Mouse (Mus musculus) embryonic stem cell, embryonic (primary cell): ENCODE data around the gene Dbf4.

Source experiments
- CTCF ChIA-PET, 4 experiments: fragments of 300-600 bp in 2 of 4; fragments of 350-600 bp in 2 of 4; sonication (Branson Sonifier 250); formaldehyde crosslinking; loops; one replicate each; lab custom pipeline; 2022; ENCODE audit warnings: inconsistent platforms in 2 of 4; lab: Charles Lee
- POLR2A ChIA-PET, 4 experiments: fragments of 300-600 bp in 2 of 4; fragments of 350-600 bp in 2 of 4; sonication (Branson Sonifier 250); formaldehyde crosslinking; loops; one replicate each; lab custom pipeline; 2022; ENCODE audit warnings: antibody characterized with exemption in 4 of 4, inconsistent platforms in 1 of 4; lab: Charles Lee

Gene Dbf4

GRCm38 (mm10) chr5:8374297-8374906 is 48.1 kb downstream of the Dbf4 start:
- ChIA-PET POLR2A (interaction anchor here in 1 of 4 experiments (1.0 kb wide), 1 partner anchor 20 kb away, joined by 4 read pairs; no protein-coding TSS in a partner anchor), CTCF (no interaction called here)

- POLR2A ChIA-PET, result interaction anchor here in 1 of 4 experiments (1.0 kb wide), 1 partner anchor 21 kb away, joined by 4 read pairs; no protein-coding TSS in a partner anchor
- CTCF ChIA-PET, result no interaction called here
Observed at GRCm38 (mm10) chr5:8373415-8373814, 49.1 kb downstream of the Dbf4 start.

GRCm38 (mm10) chr5:8368781-8369180 is 53.7 kb downstream of the Dbf4 start:
- POLR2A ChIA-PET, result interaction anchor here in 2 of 4 experiments (1.0 to 2.4 kb wide), 9 partner anchors 9 to 791 kb away, joined by 3 to 10 read pairs (median 7); partner anchors contain the start of genes Dbf4 (in 2 of the 2) and Slc25a40 (in 2 of the 2)

GRCm38 (mm10) chr5:8368328-8368692 is 54.2 kb downstream of the Dbf4 start:
- ChIA-PET POLR2A (interaction anchor here (0.6 to 2.7 kb wide), 23 partner anchors 9 to 792 kb away, joined by 3 to 11 read pairs (median 4); partner anchors contain the start of genes Dbf4 (in 2 of the 4), Slc25a40 (in 2 of the 4) and Tmem243 (in 1 of the 4)), CTCF (no interaction called here)

More at GRCm38 (mm10) chr5:8368781-8369180, 53.7 kb downstream of the Dbf4 start:
- CTCF ChIA-PET, result no interaction called here

GRCm38 (mm10) chr5:8367614-8368327 is 54.7 kb downstream of the Dbf4 start, which contains the start of gene Adam22:
Gene Adam22, minus strand, starts transcription at chr5:8368160.
- ChIA-PET POLR2A (interaction anchor here (0.6 to 2.7 kb wide), 34 partner anchors 8 to 792 kb away, joined by 3 to 11 read pairs (median 4); partner anchors contain the start of genes Dbf4 (in 2 of the 4), Slc25a40 (in 2 of the 4) and Tmem243 (in 1 of the 4)), CTCF (interaction anchor here (0.6 to 1.0 kb wide), 4 partner anchors 10 to 798 kb away, joined by 3 to 15 read pairs (median 6); partner anchors contain the start of genes Dbf4 (in 1 of the 4) and Slc25a40 (in 1 of the 4))

GRCm38 (mm10) chr5:8366771-8367613 is 55.5 kb downstream of the Dbf4 start:
- ChIA-PET POLR2A (interaction anchor here (0.6 to 2.7 kb wide), 25 partner anchors 8 to 771 kb away, joined by 3 to 11 read pairs (median 5); partner anchors contain the start of genes Dbf4 (in 2 of the 4), Slc25a40 (in 2 of the 4) and Tmem243 (in 1 of the 4)), CTCF (interaction anchor here (0.6 to 1.0 kb wide), 4 partner anchors 11 to 799 kb away, joined by 3 to 15 read pairs (median 6); partner anchors contain the start of genes Dbf4 (in 1 of the 4) and Slc25a40 (in 1 of the 4))

GRCm38 (mm10) chr5:8362361-8362760 is 60.2 kb downstream of the Dbf4 start:
- CTCF ChIA-PET, result interaction anchor here in 2 of 4 experiments (0.6 to 1.5 kb wide), 4 partner anchors 17 to 196 kb away, joined by 3 to 5 read pairs (median 3); no protein-coding TSS in a partner anchor
- POLR2A ChIA-PET, result interaction anchor here in 2 of 4 experiments (0.6 to 1.9 kb wide), 3 partner anchors 31 to 1540 kb away, joined by 3 to 4 read pairs (median 4); partner anchors contain the start of genes Dbf4 (in 1 of the 2) and Slc25a40 (in 1 of the 2)

- CTCF ChIA-PET, result no interaction called here
- POLR2A ChIA-PET, result interaction anchor here in 2 of 4 experiments (1.0 to 2.2 kb wide), 3 partner anchors 10 to 44 kb away, joined by 5 to 11 read pairs (median 5); partner anchors contain the start of gene Adam22 (in 2 of the 2)
Observed at GRCm38 (mm10) chr5:8357677-8358076, 64.8 kb downstream of the Dbf4 start.

GRCm38 (mm10) chr5:8356885-8357651 is 65.4 kb downstream of the Dbf4 start:
- POLR2A ChIA-PET, result interaction anchor here in 2 of 4 experiments (1.4 to 2.2 kb wide), 2 partner anchors 10 to 11 kb away, joined by 5 to 11 read pairs; partner anchors contain the start of gene Adam22 (in 2 of the 2)

GRCm38 (mm10) chr5:8356326-8356725 is 66.2 kb downstream of the Dbf4 start:
- ChIA-PET POLR2A (interaction anchor here in 1 of 4 experiments (2.2 kb wide), 1 partner anchor 11 kb away, joined by 11 read pairs; the partner anchor contains the start of gene Adam22), CTCF (no interaction called here)

More at GRCm38 (mm10) chr5:8356885-8357651, 65.4 kb downstream of the Dbf4 start:
- CTCF ChIA-PET, result no interaction called here

GRCm38 (mm10) chr5:8349557-8349956 is 73.0 kb downstream of the Dbf4 start:
- ChIA-PET CTCF (no interaction called here), POLR2A (no interaction called here)
